Mouse (Mus musculus) cerebellum, adult 9-11 months (tissue): Measurements from ENCODE around the gene Fgf8.

Experiments
- DNase-seq: peaks from one replicate; pipeline ENCODE4 v3.0.0; 2022

The Fgf8 gene

DNA sequence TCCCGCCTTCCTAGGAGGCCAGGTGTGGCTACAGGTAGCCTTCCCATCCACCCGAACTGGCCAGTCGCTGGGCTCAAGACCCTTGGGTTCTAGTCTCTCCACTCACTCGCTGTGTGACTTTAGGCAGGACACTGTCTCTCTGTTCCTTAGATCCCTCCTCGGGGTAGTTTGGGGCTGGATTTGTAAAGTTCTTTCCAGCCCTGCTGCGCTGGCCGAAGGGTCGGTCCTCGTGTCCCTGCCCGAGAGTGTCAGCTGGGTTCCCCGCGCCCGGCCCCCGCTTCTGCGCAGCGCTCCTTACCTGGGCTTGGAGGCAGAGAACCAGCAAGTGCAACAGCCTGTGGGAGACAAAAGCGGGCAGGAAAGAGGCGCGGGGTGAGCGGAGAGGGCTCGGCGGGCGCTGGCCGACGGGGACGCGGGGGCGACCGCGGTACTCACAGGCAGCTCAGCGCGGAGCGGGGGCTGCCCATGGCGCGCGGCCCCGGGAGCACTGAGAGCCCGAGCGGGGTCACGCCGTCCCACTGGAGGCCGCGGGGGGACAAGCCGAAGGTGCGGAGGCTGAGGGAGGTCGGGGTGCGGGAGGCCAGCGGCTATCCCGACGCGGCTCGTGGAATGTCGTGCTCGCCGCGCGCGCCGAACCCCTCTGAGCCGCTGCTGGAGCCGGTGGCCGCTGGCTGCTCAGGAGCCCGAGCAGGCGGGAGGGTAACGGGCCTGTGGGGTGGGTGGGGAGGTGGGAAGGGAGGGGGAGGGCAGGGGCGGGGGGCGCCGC, at the start of gene Fgf8:
TSS of gene Fgf8 (minus strand) at position 698 of the 766 bp plus-strand sequence.
- DNase-seq: no peak

DNA sequence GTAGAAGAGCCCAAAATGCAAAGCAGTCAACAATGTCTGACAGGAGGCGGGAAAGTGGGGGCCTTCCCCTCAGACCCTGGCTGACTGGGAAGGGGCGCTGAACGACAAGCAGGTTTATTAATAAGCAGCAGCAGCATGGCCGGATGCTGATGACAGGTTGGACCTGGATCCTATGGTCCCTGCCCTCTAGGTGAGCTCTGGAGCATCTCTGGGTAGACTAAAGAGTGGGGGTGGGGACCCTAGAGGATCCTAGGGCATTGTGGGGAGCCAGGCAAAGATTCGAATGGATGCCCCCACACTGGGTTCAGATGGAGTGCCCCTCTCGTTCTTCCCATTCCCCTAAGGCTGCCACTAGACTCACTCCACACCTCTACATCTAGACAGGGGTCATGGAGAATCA, 49.7 kb upstream of the Fgf8 start:
- no peak for DNase-seq

DNA sequence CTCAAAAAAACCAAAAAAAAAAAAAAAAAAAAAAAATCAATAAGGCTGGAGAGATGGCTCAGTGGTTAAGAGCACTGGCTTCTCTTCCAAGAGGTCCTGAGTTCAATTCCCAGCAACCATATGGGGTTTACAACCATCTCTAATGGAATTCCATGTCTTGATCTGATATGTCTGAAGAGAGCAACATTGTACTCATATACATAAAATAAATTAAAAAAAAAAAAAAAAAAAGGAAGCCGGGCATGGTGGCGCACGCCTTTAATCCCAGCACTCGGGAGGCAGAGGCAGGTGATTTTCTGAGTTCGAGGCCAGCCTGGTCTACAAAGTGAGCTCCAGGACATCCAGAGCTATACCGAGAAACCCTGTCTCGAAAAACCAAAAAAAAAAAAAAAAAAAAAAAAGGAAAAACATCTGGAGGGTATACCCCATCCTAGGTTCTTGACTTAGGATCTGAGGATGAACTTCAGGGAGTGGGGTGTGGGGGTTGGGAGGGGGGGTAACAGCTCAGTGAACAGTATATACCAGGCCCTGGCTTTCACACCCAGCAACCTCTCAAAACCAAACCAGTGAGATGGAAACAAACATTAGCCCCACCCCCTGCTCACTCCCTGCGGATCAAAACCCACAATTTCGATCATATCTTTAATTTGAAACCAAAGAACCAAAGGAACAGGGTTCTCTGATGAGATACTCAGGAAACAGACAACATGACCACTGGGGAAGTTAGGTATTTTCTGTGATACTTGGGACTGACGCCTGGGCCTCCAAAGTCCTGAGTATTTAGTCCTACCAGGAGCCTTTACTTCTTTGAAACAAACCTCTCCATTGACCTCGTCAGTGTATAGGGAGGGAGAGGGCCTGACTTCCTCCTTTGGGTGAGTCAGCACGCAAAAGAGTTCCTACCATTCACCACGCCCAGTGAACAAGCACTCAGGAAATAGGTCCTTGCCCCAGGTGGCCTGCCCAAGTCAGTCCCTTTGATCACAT, 47.5 kb upstream of the Fgf8 start:
- no peak for DNase-seq

DNA sequence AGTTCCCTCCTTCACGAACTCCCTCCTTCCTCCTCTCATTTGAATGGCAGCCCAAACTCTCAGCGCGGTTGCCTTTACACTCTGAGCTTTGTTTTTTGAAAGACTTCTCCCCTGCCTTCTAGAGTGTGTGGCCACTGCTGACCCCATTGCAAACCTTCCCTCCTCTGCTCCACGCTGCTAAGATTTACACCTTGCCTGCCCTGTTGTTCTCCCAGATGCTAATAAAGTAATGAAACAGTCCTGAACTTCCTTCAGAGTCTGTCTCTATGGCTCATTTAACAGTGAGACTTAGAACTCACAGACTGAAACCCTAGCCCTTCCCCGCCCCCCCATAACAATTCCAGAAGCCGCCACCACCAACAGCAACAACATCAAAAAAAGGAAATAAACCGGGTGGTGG, 46.6 kb upstream of the Fgf8 start:
- DNase-seq: no peak

DNA sequence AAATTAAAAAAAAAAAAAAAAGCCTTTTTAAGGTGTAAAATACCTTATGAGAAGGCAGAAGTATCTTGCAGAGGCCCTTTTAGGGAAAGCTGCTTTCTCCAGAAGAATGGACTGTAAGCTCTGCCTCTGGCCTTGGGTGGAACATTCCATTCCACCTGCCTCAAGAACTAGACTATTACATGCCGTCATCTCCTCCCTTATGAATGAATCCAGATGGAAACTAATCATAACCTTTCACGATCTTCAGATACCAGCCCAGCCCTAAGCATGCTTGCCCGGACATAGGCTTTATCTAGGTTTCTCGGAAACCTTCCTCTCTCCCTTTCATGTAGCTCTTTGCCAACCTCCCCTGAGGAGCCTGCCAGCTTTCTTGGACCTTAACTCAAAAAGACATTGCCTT, 45.6 kb upstream of the Fgf8 start:
- no peak for DNase-seq

DNA sequence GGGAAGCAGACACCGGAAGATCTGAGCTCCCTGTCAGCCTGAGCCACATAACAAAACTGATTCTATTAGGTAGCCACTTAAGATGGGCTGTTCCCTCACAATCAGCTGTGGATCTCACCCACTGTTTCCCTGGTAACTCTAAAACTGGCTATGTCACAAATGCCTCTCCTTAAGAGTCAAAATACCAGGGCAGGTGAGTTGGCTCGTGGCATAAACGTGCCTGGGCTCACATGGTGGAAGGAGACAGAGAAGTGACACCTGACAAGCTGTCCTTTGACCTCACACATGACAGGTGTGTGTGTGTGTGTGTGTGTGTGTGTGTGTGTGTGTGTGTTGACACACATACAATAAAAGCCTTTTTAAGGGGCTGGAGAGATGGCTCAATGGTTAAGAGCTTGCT, 44.7 kb upstream of the Fgf8 start:
- DNase-seq: no peak

DNA sequence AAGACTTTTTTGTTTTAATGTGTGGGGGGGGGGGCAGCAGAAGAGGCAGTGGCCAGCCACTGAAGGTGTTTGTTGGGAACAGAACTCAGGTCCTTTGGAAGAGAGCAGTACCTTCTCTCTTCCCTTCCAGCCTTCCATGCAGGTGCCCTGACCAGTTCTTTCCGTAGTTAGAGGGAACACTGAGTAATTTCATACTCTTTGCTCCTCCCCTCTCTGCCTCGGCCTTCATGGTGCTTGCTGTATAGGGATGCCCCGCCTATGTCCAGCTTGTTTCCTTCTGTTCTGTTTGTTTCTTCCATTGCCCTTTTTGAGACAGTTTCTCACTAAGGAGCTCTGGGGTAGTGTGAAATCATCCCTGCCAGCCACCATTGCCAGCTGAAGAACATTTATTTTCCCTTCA, 42.8 kb upstream of the Fgf8 start:
- no peak for DNase-seq

DNA sequence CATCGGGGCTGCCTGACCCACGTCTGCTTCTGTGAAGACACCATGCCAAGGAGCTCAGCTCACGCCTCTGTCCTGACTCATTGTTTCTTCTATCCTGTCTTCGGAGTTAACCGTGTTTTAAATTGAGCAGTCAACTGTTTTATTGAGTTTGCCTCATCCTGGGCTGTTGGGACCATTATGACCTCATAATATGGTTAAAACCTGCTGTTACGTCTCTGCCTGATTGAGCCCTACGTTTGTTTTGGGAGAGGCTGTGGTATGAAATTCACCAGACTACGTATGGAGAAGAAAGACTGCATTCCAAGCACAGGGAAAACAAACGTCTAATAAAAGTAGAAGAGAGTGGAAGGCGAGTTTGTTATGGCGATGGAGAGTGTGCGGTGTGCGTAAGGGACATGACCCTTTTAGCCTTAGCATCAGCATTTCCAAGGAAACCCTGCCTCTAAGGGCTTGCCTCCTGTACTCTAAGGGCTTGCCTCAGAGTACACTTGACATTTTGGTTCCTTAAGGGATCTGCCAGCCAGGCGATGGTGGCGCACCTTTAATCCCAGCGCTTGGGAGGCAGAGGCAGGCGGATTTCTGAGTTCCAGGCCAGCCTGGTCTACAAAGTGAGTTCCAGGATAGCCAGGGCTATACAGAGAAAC, 41.3 kb upstream of the Fgf8 start:
- peak; percentile 49 for DNase-seq

DNA sequence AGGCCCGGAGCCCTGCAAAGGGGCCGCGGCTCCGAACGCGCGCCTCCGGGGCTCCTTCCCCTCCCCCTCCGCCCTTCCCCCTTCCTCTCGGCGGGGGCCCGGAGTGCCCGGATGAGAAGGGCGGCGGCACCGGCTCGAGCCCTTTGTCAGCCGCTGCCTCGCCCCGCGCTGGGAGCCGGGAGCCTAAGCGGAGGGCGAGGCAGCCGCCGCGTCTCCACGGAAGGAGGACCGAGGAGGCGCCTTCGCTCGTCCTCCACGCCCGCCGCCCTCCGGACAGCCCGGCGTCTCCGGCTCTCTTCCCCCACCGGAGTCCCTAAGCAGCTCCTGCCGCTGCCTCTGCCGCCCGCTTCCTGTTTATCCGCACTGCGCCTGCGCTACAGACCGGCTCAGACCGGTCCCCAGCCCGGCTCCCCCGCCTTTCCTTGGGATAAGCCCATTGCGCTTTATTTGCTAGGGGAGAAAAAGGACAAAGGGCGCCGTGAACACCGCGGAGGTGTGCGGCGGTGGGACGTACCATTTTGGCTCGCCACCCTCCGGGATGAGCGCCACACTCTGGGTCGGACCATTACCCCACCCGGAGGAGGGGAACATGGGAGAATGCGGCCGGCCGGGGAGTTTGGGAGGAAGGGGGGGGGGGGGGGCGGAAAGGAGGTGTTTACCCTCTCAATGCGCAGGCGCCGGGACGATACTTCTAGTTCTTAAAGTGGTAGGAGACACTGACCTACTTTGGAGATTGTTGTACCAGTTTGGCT, 40.6 kb upstream of the Fgf8 start, which contains the start of gene Mgea5:
TSS of gene Mgea5 (minus strand) at position 657 of the 752 bp plus-strand sequence.
- DNase-seq: peak; percentile 100

DNA sequence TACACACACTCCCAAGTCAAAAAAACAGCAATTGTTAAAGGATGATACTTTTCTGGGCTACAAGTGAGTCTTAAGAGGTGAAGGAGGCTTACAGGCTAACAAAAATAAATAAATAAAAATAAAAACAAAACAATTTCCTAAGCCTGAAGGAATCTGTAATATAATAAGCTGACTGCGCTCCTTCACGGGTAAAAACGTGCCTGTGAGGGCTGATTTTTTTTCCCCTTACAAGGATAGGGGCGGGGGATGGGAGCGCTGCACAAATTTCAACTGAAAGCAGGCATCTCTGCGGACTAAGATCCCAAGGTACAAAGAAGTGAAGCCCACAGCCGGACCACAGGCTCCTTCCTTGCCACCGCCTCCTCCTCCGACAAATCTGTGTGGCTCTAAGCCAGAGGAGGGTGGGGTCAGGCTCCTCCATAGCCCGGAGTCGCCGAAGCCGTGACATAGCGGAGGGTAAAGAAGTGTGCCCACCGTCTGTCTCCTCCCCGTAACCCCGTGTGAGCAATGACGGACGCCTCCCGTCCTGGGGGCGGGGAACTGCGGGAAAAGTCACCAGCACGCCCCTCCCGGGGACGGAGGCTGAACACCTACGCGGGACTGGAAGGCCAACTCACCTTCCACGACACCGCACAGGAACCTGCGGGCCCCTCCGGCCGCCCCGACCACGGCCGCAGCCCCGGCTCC, 39.7 kb upstream of the Fgf8 start:
- peak; percentile 84 for DNase-seq

DNA sequence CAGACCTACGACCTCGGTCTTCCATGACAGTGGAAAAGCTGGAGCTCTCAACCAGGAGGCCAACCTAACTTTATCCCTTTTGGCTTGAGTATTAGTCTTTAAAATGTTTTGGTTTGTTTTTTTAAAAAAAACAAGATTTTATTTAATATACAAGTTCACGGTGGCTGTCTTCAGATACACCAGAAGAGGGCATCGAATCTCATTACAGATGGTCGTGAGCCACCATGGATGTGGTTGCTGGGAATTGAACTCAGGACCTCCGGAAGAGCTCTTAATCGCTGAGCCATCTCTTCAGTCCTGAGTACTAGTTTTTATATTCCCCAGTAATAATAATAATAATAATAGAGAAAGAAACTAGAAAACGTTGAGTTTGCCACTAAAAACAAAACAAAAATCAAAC, 39.0 kb upstream of the Fgf8 start:
- DNase-seq: no peak

DNA sequence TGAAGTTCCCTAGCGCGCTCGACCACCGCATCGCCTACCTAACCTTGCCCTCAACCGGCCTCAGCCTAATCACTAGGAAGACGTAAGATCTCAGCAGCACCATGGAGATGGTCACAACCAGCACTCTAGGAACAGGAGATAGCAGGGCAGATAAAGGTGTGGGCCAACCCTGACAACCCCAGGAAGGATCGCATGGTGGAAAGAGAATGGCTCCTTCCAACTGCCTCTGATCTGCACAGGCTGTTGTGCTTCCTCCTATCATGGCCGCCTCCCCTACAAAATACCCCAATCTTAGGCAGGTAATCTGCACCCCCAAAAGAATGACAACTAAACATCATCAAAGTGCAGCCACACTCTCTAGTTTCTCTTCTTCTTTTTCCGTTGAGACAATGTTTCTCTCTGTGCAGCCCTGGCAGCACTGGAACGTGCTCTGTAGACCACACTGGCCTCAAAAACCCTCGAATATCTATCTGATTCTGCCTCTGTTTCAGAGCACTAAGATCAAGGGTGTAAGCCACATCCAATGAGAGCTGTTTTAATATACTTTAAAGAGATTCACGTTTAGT, 37.7 kb upstream of the Fgf8 start:
- DNase-seq: no peak

DNA sequence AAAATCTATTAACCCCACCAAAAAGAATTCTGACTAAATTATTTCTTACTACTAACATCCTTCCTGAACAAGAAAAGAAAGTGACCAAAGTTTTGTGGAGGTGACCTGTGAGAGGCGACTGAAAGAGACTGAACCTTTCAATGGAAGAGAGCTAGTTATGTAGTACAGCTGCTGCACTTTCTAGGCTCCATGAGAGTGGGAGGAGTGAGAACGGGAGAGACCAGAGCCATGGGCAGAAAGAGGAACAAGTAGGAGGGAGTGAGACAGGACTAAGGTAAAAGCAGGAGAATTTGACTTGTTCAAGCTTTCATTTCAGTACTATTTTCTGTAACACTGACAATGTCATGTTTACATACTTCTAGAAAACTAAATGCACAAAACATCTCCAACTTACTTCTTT, 32.8 kb upstream of the Fgf8 start:
- DNase-seq: no peak

DNA sequence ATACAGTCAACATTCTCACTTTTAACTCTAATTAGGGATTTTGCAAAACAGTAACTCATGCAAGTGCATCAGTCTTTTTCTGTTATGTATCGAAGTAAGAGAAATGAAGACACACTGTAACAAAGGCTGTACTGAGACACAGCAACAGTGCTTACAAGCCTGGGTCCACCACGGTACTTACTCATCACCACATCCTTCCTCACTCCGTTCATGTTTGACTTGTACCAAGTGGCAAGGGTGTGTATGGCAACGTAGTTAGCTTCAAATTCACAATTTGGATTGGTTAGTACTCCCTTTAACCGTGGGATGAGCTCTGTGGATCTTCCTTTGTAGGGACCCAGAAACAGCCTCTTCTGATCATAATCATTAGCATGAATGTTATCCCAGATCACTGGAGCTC, 28.8 kb upstream of the Fgf8 start:
- no peak for DNase-seq

DNA sequence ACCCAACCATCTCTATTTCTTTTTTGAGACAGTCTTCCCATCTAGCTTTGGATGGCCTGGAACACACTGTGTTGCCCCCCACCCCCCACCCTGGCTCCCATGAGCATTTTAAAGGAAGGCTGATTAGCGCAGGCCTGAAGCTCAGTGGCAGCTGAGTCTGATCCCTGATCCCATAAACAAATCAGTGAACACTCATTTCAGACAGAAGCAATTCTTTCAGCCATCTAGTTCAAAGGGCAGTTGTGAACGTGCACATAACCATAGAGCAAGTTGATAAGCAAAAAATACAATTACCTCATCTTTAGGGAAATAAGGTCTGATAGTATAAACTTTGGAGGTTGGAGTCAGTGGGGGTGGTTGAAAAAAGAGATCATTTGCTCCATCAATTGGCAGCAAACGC, 18.1 kb upstream of the Fgf8 start:
- DNase-seq: no peak

DNA sequence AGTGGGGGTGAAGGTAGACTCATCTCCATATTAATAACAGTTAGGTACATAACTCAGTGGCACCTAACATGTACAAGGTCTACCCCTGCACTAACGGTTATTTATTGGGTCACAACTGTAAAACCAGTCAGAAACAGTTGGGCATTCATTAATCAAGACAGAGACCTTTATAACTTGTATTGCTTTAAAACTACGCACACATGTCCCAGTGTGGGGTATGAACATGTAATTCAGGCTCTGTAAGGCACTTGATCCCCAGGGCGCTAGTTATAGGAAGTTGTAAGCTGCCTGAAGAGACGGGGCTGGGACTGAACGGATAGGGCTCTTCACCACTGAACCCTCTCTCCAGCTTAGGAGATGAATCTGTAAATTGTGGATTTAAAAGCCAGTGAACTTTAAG, 16.0 kb upstream of the Fgf8 start:
- no peak for DNase-seq

DNA sequence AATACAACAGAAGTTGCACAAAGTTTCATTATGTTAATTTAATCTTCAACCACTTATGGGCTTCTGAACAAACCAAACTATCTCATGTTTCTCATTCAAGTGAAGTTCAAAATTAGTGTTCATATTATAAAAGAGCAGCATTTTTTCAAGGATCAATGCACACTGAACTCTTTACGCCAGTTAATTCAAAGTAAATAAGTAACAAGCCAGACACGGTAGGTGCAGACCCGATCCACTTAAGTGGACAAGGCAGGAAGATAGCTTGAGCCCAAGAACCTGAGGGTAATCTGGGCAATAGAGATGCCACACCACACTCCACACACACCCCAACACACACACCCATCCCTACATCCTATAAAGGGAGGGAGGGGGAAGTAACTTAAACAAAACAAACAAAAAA, 10.8 kb upstream of the Fgf8 start:
- no peak for DNase-seq

DNA sequence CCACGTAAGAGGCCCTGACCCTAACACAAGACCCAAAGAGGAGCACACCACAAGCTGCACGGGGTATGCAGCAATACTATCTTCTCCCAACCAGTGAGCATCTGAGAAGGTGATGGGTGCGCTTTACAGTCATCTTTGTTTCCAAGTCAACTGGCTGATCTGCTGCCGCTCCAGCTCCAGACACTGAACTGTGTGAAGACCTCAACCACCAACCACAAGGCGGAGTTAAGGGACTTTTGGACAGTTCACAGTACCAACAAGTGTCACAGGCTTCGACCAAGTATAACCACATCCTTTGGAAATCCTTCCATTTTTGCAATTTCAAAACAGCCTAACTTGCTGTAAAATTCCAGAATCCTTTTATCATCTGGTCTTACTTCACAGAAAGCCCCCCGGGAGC, 9.2 kb upstream of the Fgf8 start:
- no peak for DNase-seq

DNA sequence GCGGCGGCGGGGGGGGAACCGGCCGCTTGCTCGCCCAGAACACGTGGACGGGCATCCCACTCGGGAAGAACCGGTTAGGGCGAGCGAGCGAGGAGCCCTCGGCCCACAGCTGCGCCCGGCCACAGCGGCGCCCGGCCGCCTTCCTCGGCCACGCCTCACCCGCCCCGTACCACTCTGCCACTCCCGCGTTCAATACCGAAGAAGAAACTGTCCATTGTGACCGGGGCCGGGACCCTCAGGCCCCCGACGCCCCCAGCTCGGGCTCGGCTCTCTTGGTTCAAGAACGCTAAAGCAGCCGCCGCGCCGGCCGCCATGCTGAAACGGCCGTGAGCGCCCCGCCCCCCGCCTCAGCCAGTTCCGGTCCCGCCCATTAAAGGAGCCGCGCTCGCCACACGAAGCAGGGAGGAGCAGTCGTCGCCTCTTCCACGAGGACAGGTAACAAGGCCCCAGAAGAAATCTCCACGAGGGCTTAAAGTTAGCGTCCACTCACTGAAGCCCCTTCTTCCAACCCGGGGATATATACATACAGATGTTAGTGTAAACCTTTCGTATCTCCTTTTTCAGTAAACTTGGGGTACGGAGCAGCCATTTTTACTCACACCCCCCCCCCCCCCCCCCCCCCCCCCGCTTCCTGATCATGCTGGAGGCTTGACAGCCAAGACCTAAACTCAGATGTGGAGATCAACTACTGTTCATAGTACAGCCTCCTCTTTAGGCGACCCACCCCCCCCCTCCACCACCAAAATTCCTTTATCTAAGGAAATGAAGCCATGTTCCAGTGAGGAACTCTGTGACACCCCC, 6.7 kb upstream of the Fgf8 start, which contains the start of gene Npm3:
TSS of gene Npm3 (minus strand) at position 349 of the 801 bp plus-strand sequence.
- peak; percentile 69 for DNase-seq

DNA sequence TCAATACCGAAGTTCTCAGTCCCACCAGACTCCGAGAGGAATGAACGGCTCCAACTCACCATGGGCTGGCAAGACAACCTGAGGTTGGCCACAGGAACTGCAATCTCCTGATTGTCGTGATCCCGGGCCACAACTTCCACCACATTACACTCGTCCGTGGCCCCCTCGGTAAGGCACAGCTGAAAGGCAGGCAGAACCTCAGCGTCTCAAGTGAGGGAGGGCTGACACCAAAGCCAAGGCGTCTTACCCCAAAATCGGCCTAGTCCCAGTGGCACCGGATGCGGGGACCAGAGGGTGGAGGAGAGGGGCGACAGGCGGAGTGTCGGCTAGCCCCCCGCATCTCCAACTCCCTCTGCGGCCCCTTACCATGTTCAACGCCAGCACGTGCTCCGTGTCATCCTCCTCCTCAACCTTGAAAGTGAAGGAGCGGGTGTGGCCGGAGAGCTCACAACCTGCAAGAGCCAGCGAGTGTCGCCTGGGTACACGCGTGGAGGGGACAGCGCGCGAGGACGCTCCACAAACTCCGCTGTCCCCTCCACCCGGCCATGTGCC, 6.1 kb upstream of the Fgf8 start:
- peak; percentile 30 for DNase-seq
